Mouse (Mus musculus): ENCODE results near the gene Fhl1.

- TF ChIP-seq POLR2A (IDR thresholded peaks at IDR 0.05; ENCODE audit: insufficient read length, low read depth) (no peak), CEBPB (IDR thresholded peaks at IDR 0.05; ENCODE audit: insufficient read depth, poor library complexity, severe bottlenecking) (no peak), MYOG (IDR thresholded peaks at IDR 0.05; ENCODE audit: control insufficient read depth in 1 of 3, insufficient read depth in 1 of 3, insufficient read length in 2 of 3, low read depth in 2 of 3) (no peak), REST (IDR thresholded peaks at IDR 0.05; ENCODE audit: insufficient read depth, insufficient read length) (no peak), USF1 (IDR thresholded peaks at IDR 0.05; ENCODE audit: low read depth) (no peak), POLR2AphosphoS2 (IDR thresholded peaks at IDR 0.05; ENCODE audit: insufficient read length, low read depth) (no peak), MAX (IDR thresholded peaks at IDR 0.05; ENCODE audit: low read depth) (no peak), E2F4 (IDR thresholded peaks at IDR 0.05; ENCODE audit: insufficient read depth) (no peak), TCF12 (IDR thresholded peaks at IDR 0.05; ENCODE audit: insufficient read depth, poor library complexity, severe bottlenecking) (no peak)
Measured at GRCm38 (mm10) chrX:56773329-56773728, 41.7 kb downstream of the Fhl1 start.
